Mouse (Mus musculus): ENCODE measurements around the gene Zbtb42.
A peak's percentile ranks its signal among the peaks of the same experiment; 100 is the strongest.

The Zbtb42 gene

DNA sequence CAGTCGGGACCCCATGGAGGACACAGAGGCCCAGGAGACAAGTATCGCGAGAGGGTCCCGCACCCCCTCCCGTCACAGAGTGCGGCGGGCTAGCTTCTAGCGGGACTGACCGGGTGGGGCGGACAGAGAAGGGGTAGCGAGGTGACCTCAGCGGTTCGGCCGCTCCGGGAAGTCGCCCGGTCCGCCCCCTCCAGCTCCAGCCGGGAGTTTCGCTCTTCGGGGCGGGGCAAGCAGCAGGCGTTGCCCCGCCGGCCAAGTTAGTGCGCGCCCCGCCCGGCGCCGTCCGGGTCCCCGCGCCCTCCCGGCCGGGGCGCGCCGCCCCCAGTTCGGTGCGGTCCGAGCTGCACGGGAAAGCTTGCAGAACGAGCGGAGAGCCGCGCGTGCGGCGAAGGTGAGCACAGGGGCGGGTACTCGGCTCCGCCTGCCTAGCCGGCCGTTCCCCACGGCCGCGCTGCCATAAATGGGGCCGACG, at the start of gene Zbtb42:
Gene Zbtb42, plus strand, starts transcription at position 274 of the 472 bp plus-strand sequence.
- DNase-seq = peak; percentile 83

DNA sequence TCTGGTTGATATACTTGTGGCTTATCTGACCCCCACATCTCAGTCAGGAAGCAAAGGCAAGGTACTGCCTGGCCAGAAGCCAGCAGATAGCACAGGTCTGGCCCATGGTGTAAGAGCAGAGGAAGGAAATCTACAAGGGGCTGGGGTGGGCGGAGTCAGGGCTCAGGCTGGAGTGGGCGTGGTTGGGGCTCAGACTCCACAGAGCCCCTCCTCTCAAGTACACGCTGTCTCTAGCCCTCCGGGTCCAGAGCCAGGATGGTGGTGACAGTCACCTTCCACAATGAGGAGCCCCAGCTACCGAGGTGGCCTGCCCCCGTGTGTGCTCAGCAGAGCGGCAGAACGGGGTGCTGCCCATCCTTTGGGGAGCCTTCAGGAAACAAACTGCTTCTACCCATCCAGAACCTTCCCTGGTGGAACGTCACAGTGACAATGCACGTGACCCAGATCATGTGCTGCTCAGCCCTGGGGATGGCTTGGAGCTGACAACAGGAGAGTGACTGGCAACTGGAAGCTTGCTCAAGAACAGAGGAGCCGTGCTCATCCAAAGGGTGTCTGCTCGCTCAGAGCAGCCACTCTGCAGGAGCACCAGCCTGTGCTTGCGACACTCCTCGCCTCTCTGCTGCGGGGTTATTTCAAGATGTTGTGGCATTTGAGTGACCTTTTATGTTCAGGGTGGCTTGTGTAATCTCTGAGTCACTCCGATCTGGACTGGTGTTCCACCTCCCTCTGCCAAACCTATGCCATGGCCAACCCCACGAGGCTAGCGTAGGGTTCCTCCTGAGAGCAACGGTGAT, 49.5 kb upstream of the Zbtb42 start:
- DNase-seq = peak; percentile 87

DNA sequence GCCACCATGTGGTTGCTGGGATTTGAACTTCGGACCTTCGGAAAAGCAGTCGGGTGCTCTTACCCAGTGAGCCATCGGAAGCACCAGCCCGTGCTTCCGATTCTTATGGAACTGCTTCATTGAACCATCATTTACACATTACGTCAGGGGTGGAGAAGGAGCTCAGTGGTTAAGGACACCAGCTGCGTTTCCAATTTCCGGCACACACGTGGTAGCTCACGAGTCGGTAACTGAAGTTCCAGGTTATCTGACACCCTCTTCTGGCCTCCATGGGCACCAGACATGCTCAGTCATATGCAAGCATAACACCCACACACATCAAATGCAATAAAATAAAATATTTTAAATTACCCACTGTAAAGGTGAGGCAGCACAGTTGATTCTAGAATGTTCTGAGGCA, 48.6 kb upstream of the Zbtb42 start:
- DNase-seq = no peak

DNA sequence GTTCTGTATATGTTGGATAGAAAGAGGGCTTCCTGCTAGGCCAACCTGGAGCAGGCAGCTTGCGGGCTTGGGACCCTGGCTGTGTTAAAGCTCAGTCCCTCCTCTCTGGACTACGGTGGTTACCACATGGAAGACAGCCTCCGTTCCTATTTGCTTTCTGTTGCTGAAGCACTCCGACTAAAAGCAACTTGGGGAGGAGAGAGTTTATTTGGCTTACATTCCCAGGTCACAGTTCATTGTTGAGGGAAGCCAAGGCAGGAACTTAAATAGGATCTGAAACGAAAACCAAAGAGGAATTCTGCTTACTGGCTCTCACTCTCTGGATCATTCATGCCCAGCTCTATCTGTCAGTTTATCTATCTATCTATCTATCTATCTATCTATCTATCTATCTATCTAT, 47.8 kb upstream of the Zbtb42 start:
- DNase-seq = no peak

DNA sequence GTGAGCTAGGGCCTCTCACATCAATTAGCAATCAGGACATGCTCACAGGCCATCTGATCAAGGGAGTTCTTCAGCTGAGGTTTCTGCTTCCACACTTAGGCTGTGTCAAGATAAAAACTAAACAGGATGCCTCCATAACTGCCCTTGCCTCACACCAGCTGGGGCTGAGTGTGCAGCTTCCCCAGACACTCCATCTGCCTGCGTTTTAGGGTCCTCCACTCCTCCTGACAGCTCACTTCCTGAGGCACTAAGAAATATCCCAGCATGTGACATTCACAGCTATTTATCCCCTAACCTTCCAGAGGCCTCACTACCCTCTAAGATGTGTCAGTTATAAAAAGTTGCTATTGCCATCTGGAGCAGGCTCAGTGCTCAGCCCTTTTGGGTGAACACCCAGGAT, 47.2 kb upstream of the Zbtb42 start:
- DNase-seq = no peak

DNA sequence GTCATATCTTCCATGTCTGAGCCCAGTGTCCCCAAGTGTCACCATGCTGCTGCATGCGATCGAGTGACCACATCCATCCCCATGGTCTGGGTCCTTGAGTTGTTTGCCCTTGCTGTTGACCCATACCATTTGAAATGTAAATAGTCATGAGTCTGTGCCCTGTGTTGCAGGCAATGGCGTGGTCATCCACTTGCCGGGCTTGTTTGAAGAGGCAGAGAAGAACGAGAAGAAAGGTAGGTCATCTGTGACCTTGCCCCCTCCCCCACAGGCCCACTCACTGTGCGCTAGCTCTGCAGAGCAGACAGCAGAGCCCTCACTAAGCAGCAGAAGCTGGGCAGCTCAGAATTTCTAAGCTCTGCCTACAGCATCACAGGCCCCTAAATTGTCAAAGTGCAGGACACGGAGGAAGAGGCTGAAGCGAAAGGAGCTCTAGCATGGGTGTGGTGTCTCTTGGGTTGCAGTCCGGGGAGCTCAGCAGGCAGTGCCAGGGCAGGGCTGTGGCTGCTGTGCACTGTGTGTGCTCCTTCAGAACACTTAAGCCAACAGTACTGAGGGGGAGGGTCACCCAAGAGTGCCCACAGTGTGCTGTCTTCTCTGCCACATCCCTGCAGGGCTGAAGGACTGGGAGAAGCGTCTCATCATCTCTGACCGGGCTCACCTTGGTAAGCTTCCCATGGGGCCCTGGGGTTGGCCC, 46.4 kb upstream of the Zbtb42 start:
- peak; percentile 52 for DNase-seq

DNA sequence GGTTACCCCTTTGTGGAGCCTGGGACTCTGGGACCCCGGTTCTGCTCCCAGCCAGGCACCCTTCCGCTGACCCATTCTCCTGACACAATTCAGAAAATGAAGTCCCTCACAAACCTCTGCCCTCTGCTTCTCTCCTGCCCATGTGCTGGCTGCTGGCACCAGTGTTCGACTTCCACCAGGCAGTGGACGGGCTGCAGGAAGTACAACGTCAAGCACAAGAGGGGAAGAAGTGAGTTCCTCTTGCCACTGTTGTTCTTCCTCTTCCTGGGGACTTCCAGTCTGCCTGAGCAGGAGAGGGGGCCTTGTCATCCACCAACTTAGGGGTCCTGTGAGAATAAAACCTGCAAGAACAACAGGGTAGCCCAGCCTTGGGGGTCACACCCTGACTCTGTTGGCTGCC, 45.7 kb upstream of the Zbtb42 start:
- DNase-seq = peak; percentile 54

DNA sequence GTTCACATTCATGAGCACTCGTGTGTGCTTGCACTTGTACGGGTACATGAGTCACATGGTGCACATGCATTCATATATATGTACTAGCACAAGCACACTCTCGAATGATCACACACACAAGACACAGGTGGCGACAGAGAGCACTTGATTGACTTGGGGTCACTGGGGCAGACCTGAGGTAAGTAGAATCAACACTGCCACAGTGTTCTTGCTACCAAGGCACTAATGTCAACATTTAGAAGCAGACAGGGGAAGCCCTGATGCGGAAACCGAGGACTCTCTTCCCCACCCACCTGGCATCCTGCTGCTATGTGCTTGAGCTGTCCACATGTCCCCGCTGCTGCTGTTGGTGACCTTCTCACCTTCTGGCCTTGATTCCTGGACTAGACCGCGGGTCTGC, 44.9 kb upstream of the Zbtb42 start:
- DNase-seq = peak; percentile 70

DNA sequence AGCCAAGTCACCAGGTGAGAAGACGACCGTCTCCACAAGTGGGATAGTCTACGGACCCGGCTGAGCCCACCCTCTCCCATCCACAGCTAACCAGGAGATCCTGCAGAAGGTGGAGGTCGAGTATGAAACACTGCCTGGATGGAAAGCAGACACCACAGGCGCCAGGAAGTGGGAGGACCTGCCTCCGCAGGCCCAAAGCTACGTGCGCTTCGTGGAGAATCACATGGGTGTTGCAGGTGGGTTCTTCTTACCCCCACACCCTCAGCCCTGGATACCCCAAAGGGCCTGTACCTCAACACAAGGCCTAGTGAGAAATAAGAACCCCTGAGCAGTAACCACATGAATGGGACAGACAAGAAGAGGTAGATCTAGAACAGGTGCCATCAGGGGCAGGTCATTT, 39.1 kb upstream of the Zbtb42 start:
- no peak for DNase-seq

DNA sequence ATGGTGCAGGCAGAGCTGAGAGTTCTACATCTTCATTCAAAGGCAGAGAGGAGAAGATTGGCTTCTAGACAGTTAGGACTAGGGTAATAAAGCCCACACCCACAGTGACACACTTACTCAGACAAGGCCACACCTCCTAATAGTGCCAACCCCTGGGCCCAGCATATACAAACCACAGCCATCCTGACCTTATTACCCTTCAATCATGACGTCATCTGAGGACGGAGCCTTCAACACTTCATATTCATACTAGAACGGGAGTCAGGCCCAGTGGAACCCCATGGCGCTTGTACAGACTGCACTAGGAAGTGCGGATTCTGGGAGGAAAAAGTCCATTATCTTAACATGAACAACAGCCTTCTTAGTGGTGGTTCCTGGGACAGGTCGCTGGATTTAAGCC, 35.5 kb upstream of the Zbtb42 start:
- DNase-seq = no peak

DNA sequence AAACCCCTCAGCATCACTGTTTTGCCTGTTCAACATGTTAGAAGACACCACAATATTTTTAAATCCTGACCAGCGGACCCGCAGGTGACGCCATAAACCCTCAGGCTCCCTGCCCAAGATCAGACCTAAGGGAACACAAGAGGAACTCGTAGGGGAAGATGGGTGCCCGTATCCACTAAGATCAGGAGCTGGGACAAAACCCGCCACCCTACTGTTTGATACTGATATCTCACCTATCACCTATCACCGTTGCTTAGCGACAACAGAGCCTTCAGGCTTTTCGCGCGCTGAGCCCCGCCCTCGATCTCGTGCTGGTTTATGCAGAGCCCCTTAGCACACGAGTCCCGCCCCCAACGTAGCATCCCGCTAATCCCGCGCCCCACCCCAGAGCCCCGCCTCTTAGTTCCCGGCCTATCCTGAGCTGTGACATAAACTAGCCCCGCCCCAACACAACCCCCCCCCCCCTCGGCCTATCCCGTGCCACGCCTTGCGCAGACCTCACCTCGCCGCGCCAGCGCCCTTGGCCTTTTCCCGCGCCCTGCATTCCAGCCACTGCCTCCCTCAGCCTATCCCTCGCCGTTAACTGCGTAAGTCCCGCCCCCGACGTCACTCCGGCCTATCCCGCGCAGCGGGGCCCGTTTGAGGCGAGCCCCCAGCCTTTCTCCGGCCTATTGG, 34.3 kb upstream of the Zbtb42 start, which contains the start of gene Siva1:
Gene Siva1, plus strand, starts transcription at position 500 of the 675 bp plus-strand sequence.
- DNase-seq = peak; percentile 99

DNA sequence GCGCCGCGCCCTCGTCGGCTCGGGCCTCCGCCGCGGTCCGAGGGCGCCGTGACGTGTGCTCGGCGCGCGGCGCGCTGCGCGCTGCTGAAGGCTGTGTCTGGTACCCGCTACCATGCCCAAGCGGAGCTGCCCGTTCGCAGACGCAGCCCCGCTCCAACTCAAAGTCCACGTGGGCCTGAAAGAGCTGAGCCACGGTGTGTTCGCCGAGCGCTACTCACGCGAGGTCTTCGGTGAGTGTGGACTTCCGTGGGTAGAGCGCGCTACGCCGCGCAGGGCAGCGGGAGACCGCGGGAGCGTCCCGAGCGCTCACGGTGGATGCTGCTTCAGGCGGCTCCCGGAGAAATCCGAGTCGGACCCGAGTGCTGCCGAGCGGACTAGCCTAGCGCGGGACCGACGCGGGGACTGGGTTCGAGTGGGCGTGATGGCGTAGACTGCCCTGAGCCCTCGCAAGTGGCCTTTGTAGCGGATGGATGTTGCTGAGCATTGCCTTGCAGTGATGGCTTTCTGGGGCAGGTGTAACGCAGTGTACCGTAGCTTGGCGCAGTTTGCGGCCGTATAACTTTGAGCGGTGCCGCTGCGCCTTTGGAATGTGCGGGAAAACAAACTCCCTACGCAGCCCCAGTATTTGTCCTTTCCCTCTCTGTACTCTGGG, 33.6 kb upstream of the Zbtb42 start:
- DNase-seq = no peak

DNA sequence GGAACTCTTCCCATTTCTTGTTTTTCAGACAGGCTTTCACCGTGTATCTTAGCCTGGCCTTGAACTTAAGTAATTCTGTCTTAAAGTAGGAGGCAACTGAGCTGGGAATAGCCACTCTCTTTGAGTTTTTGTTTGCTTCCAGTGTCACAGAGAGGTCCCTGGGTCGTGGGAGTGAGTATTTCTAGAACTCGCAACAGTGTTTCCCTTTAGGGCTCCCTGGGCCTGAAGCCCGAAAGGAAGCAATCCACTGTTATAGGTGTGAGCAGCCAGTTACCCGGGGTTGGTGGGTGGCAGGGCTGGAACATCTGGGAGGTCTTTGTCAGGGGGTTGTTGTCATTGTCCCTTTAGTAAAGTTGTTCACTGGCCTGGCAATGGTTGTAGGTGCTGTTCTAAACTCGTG, 32.5 kb upstream of the Zbtb42 start:
- no peak for DNase-seq

DNA sequence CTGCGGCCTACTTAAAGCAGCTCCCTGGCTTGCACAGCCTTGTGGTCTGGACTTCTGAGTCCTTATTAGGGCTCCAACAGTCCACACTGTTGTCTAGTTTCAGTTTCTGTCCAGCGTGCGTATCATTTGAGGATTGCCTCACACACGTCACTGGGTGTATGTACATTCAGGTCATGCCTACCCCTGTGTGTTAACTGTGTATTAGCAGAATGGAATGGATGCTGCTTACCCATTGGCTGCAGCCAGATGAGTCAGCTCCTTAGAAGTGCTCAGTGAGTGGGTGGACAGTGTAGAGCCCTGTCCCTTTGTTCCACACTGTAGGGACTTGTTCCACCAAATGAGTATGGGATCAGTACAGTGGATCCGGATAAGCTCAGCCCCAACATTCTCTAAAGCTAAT, 30.5 kb upstream of the Zbtb42 start:
- DNase-seq = no peak

DNA sequence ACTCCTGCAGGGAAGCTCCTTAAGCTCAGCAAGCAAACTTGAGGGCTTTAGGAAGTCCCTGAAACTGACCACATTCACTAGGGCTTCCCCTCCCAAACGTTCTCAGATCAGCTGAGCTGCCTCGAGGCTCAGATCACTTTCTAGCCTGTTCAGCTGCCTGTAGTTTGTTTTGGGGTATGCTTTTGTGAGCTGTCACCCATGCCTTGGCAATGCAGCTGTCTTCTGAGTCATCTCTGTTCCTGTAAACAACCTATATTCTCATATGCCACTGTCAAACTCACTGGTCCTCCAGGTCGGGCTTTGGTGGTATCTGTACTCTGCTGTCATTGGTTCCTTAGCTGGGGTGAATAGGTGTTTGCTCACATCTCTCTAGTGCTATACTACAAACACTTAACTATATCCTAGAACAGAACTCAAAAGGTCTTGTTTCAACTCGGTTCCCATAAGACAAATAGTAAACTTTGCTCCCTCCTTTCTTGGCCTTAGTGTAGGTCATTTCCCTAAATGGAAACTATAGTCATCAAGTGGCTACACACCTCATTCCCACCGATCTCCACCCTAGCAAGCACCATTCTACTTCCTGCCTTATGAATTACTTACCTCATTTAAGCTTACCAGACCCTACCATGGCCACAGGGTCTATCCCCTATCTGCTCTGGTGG, 26.7 kb upstream of the Zbtb42 start:
- DNase-seq = peak; percentile 58

DNA sequence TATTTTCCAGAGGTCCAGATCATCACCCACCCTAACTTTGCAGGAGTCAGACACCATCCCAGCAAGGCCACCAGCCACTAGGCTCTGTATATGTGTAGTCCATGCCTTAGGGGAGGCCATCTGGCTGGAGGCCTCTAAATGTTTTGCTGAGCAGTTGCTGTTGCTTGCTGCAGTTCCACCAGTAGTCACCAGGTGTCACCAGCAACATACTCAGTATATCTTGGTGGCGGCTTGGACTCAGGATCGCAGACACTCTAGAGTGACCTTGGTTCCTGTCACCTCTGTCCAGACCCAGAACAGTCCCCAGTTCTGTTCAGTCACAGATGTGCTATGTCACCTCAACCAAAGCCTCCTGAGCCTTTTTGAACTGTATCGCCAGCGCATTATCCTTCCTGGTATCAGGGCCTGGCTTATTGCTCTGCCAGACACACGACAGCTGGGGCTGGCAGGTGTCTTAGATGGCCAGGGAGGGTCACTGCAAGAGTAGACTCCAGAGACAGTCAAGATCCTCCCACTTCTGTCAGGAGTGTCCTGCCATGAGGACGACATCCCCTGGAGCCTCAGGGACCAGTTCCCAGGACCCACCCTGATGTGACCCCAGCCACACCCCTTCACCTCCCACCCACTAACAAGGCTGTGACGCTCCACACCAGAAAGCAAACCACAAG, 25.3 kb upstream of the Zbtb42 start:
- DNase-seq = peak; percentile 95

DNA sequence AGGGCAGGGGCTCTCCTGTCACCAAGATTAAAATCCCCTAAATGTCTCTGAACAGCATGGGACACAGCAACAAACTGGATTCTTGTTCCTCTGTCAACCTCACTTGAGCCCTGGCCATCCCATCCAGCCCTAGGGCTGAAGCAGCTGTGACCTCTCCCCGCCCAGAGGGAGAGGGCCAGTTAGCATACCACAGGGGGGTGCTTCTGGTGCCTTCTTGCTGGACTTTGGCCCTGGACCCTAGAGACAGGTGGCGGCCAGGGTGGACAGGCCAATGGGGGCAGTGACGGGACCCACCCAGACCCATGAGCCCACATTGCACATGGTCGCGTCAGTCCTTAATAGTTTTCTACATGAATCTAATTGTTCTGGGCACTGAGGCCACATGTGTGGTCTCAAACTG, 24.6 kb upstream of the Zbtb42 start:
- no peak for DNase-seq

DNA sequence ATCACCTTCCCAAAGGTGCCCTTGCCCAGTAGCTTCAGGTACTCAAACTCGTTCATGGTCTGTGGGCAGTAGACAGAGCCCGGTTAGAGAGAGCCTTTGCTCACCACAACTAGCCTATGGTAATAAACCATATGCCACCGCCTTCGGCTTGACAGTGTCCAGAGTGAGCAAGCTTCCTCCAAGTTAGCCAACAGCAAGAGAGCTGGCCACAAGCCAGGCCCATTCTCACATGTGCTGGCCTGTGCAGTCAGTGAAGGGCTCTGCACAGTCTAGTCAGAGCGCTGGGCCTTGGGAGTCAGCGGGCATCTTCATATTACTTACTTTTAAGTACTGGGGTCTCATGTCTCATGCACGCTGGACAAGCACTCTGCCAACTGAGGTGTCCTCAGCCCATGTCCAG, 20.0 kb upstream of the Zbtb42 start:
- no peak for DNase-seq

DNA sequence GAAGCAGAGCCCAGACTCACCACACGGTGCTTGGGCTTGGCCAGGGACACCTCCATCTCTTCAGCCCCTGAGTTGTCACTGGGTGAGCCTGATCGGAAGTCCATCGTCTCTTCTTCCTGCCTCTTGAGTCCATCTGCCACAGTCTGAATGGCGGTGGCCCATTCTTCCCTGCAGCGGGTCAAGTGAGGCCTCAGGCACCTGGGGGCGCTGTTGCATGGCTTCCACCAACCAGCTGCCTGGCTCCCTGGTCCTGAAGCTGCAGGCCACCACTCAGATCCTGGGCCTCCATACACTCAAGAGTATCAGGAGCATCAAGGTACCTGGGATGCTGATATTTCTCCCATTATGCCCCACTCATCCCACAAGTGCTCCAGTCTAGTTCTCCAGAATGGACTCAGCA, 19.5 kb upstream of the Zbtb42 start:
- peak; percentile 79 for DNase-seq

DNA sequence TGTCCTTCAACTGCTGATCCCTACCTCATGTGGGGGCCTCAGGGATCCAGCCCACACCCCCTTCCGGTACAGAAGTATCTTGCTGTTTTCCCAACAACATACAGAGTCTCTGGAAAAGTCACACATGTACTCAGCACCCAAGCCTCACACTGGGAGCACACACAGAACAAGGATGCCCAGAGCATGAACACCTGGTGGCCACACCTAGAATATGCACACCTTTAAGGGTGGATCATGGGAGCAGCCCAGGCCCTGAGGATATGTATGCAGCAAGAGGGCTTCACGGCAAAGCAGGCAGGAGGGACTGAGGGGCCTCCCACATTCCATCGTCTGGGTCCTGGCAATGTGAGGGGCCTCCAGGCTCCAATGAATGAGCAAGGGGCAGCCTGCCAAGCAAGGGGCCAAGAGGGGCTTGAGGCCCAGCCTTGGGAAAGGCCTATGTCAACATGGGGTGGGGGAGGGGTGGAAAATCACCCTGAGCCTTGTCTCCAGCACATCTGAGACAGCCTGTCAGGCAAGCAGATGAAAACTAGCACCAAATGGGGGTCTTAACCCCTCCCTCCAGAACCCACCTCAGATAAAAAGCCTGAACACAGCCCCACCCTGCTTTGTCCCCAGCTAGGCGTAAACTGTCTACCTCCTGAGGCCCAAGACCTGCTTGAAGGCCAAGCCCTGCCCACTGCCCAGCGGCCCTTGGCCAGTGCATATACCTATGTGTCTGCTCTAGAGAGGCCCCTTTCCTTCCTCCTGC, 17.9 kb upstream of the Zbtb42 start:
- DNase-seq = no peak

DNA sequence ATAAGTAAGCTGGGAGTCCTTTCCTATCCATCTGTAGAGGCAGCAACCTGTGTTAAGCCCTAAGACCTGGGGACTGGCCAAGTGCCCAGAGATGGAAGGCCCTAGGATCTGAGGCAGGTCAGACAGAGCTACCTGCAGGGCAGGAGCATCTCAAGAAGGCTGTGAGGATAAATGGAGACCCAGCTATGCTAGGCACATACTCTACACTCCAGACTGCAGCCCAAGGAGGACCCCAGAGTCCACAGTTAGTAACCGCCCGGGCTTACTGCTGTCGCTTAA, 17.4 kb upstream of the Zbtb42 start:
- DNase-seq = no peak

DNA sequence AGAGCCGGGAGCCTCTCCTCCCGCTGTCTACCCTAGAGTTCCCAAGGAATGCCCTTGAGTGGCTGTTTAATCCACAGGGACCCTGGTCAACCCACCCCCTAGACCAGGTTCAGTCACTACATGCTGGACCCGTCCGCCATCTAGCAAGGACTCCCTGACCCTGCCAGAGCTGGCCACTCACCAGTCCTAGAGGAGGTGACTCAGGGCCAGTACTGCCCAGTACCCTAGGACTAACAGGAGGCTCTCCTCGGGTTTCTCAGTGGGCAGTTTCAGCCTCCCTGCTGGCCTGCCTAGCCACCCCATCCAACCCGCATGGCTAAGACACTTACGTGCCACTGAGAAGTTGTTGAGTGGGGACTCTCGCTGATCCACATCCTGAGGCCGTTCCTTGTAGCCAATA, 16.8 kb upstream of the Zbtb42 start:
- DNase-seq = no peak

Data from lung, postnatal 36 days (tissue).